Mouse (Mus musculus) heart, embryonic 14.5 days (tissue): ENCODE measurements around the gene Scgb2b3. TPM values are rescaled to one million over a fixed set of nuclear protein-coding genes. Genes with fewer than 3 reads are reported as not detected.

Source experiments
- ATAC-seq: fragments of 200-750 bp; cut with Nextera tagmentation; 2 replicates; pipeline ENCODE4 v1.8.0; 2017; ENCODE audit warnings: low read depth, moderate TSS enrichment; ENCODE audit not compliant: insufficient number of reproducible peaks, insufficient read depth, low FRiP score
- H3K27ac ChIP-seq, 2 experiments: fragments of 200-500 bp in 1 of 2; fragments of 300-500 bp in 1 of 2; sonication (generic) in 1 of 2; replicated peaks in 1 of 2; 2 replicates each; pipeline ENCODE4 v1.5.1; 2012 to 2014; ENCODE audit warnings: low read depth in 2 of 2, low read length in 2 of 2, control low read depth in 1 of 2, mild to moderate bottlenecking in 1 of 2, mixed read lengths in 1 of 2; ENCODE audit not compliant: control insufficient read depth in 1 of 2, insufficient read depth in 1 of 2
- H3K27me3 ChIP-seq: fragments of 300-500 bp; sonication (generic); 2 replicates; pipeline ENCODE4 v1.6.1; 2014; ENCODE audit warnings: mild to moderate bottlenecking, low read length, control low read depth; ENCODE audit not compliant: control insufficient read depth, insufficient read depth
- H3K36me3 ChIP-seq: fragments of 300-500 bp; sonication (generic); 2 replicates; pipeline ENCODE4 v1.6.1; 2014; ENCODE audit warnings: mild to moderate bottlenecking, control low read depth, low read length, mixed read lengths; ENCODE audit not compliant: control insufficient read depth, insufficient read depth
- H3K4me1 ChIP-seq, 2 experiments: fragments of 200-500 bp in 1 of 2; fragments of 300-500 bp in 1 of 2; sonication (generic) in 1 of 2; 2 replicates each; pipeline ENCODE4 v1.6.1; 2012 to 2014; ENCODE audit warnings: low read length in 2 of 2, control low read depth in 1 of 2, mixed read lengths in 1 of 2; ENCODE audit not compliant: control insufficient read depth in 2 of 2, insufficient read depth in 2 of 2
- H3K4me2 ChIP-seq: fragments of 300-500 bp; sonication (generic); 2 replicates; pipeline ENCODE4 v1.6.1; 2014; ENCODE audit warnings: mild to moderate bottlenecking, low read length
- H3K4me3 ChIP-seq, 2 experiments: fragments of 200-500 bp in 1 of 2; fragments of 300-500 bp in 1 of 2; sonication (generic) in 1 of 2; 2 replicates each; pipeline ENCODE4 v1.5.1; 2012 to 2014; ENCODE audit warnings: low read length in 2 of 2, mild to moderate bottlenecking in 2 of 2, control low read depth in 1 of 2, low read depth in 1 of 2, moderate library complexity in 1 of 2; ENCODE audit not compliant: control insufficient read depth in 1 of 2, insufficient read depth in 1 of 2
- H3K9ac ChIP-seq: fragments of 300-500 bp; sonication (generic); 2 replicates; pipeline ENCODE4 v1.6.1; 2014; ENCODE audit warnings: mild to moderate bottlenecking, low read length
- H3K9me3 ChIP-seq: fragments of 300-500 bp; sonication (generic); 2 replicates; pipeline ENCODE4 v1.6.1; 2016; ENCODE audit warnings: low read length, control low read depth; ENCODE audit not compliant: control insufficient read depth
- WGBS: fragments of 180-500 bp; shearing (Covaris S2); extraction: QIAGEN DNeasy Blood & Tissue Kit; methylation state at CpG from one replicate; pipeline ENCODE4 v1.1.7; 2014; 5-methylcytosine and 5-hydroxymethylcytosine counted together
- polyA plus RNA-seq: library from polyadenylated mRNA; unstranded; fragments of >200 nt; fragmentation: Nextera tagmentation; extraction: Ambion mirVana; gene quantifications from 2 replicates; pipeline ENCODE4 v1.2.1, GENCODE M21; 2014

Scgb2b3 gene
- polyA plus RNA-seq = not detected in 2 replicates

- H3K27me3 ChIP-seq = no peaks in the 10 kb centered on the region
- H3K36me3 ChIP-seq = no peaks in the 10 kb centered on the region
- H3K4me1 ChIP-seq = no peaks in the 10 kb centered on the region
- no peak within 1 kb of the TSS for H3K4me2 ChIP-seq
- no peak within 1 kb of the TSS for H3K4me3 ChIP-seq
- whole genome bisulfite sequencing = 56% methylated on average over 4 of the region's 4 CpGs
- H3K27ac ChIP-seq = no peak within 1 kb of the TSS
- ATAC-seq = no peak
- no peak within 1 kb of the TSS for H3K9ac ChIP-seq
- peaks cover 16% of the 10 kb centered on the region for H3K9me3 ChIP-seq
Observed at GRCm38 (mm10) chr7:31362022-31362560, at the start of gene Scgb2b3. TSS of gene Scgb2b3 (minus strand) at chr7:31362072.

GRCm38 (mm10) chr7:31375292-31375691, 13.4 kb upstream of the Scgb2b3 start, which contains the start of gene Scgb1b3:
TSS of gene Scgb1b3 (plus strand) at chr7:31375592.
- ATAC-seq = no peak
- Histone ChIP-seq H3K9me3 (peaks cover 36% of the 10 kb centered on the region), H3K27ac (no peak within 1 kb of the TSS), H3K9ac (no peak within 1 kb of the TSS), H3K4me2 (no peak within 1 kb of the TSS), H3K4me1 (no peaks in the 10 kb centered on the region), H3K27me3 (no peaks in the 10 kb centered on the region), H3K4me3 (no peak within 1 kb of the TSS), H3K36me3 (no peaks in the 10 kb centered on the region)
- 68% methylated on average over 3 of the region's 3 CpGs for WGBS

Other genes starting within 250 kb of the Scgb2b3 start
- 1.4 and 2.0 TPM in 2 replicates for gene Hpn, start 246.8 kb downstream of the Scgb2b3 start, polyA plus RNA-seq
- 3.4 and 3.7 TPM in 2 replicates for gene Scn1b, start 235.1 kb downstream of the Scgb2b3 start, polyA plus RNA-seq
- 45.9 and 51.4 TPM in 2 replicates for gene Gramd1a, start 206.2 kb downstream of the Scgb2b3 start, polyA plus RNA-seq
- gene Scgb2b2, start 71.6 kb downstream of the Scgb2b3 start, polyA plus RNA-seq = not detected in 2 replicates
- not detected in 2 replicates for gene Scgb1b2, start 70.3 kb downstream of the Scgb2b3 start, polyA plus RNA-seq
- not detected in 2 replicates for gene Scgb1b3, start 13.5 kb upstream of the Scgb2b3 start, polyA plus RNA-seq